Mouse (Mus musculus) CH12.LX (cell line): ENCODE results near the gene Osgin1. TPM values are rescaled to one million over a fixed set of nuclear protein-coding genes. Genes with fewer than 3 reads are reported as not detected.

Experiments used
- DNase-seq: peaks from one replicate; pipeline ENCODE4 v3.0.0-alpha.2; 2013; ENCODE audit errors: extremely low read depth
- H3K27ac ChIP-seq: 2 replicates; pipeline ENCODE4 v1.5.1; 2012; ENCODE audit warnings: low read depth, mild to moderate bottlenecking, control low read depth, moderate library complexity; ENCODE audit not compliant: insufficient read depth
- H3K27me3 ChIP-seq: replicated peaks from 2 replicates; pipeline ENCODE3; 2012; ENCODE audit warnings: inconsistent platforms
- H3K36me3 ChIP-seq, 2 experiments: replicated peaks in 1 of 2; 2 replicates each; pipeline versions ENCODE3 to v1.6.1; 2012; ENCODE audit warnings: inconsistent platforms in 1 of 2, low read length in 1 of 2, mild to moderate bottlenecking in 1 of 2, mixed read lengths in 1 of 2, moderate library complexity in 1 of 2; ENCODE audit not compliant: control insufficient read depth in 1 of 2, insufficient read depth in 1 of 2
- H3K4me1 ChIP-seq, 2 experiments: 2 replicates each; pipeline ENCODE4 v1.6.1; 2012; ENCODE audit warnings: inconsistent platforms in 1 of 2, moderate library complexity in 1 of 2; ENCODE audit not compliant: insufficient read depth in 2 of 2, control insufficient read depth in 1 of 2
- H3K4me2 ChIP-seq: 2 replicates; pipeline ENCODE4 v1.6.1; 2012; ENCODE audit warnings: low read depth, mild to moderate bottlenecking, control low read depth; ENCODE audit not compliant: poor library complexity, insufficient read depth, severe bottlenecking
- H3K4me3 ChIP-seq, 3 experiments: fragments of 150-350 bp in 1 of 3; sonication (generic) in 1 of 3; replicated peaks in 1 of 3; 2 replicates each; pipeline versions ENCODE3 to v1.5.1; 2011 to 2012; ENCODE audit warnings: low read depth in 2 of 3, low read length in 2 of 3, mild to moderate bottlenecking in 2 of 3, moderate library complexity in 2 of 3, control low read depth in 1 of 3, improper control_type of control experiment in 1 of 3, inconsistent platforms in 1 of 3, mixed read lengths in 1 of 3; ENCODE audit not compliant: poor library complexity in 1 of 3
- H3K79me2 ChIP-seq: replicated peaks from 2 replicates; pipeline ENCODE4 v1.6.1; 2012; ENCODE audit warnings: mild to moderate bottlenecking, moderate library complexity; ENCODE audit not compliant: control insufficient read depth, poor library complexity, insufficient read depth, severe bottlenecking; ENCODE audit errors: extremely low read depth
- H3K9ac ChIP-seq: 2 replicates; pipeline ENCODE4 v1.6.1; 2012; ENCODE audit warnings: low read depth, mild to moderate bottlenecking, control low read depth, moderate library complexity; ENCODE audit not compliant: insufficient read depth
- H3K9me3 ChIP-seq: replicated peaks from 2 replicates; pipeline ENCODE3; 2012; ENCODE audit warnings: low read length, inconsistent platforms, mixed read lengths
- BHLHE40 ChIP-seq: IDR thresholded peaks from 2 replicates; pipeline ENCODE4 v1.6.1; 2011; ENCODE audit warnings: mild to moderate bottlenecking, low read depth, low read length, improper control_type of control experiment
- JUN ChIP-seq: IDR thresholded peaks from 2 replicates; pipeline ENCODE4 v1.6.1; 2011; ENCODE audit warnings: low read depth, mild to moderate bottlenecking, low read length, improper control_type of control experiment, moderate library complexity; ENCODE audit not compliant: insufficient read depth
- KAT2A ChIP-seq: IDR thresholded peaks from 2 replicates; pipeline ENCODE4 v1.6.1; 2012; ENCODE audit warnings: low read length, improper control_type of control experiment, inconsistent platforms; ENCODE audit not compliant: insufficient replicate concordance
- MAFK ChIP-seq: IDR thresholded peaks from 2 replicates; pipeline ENCODE4 v1.6.1; 2011; ENCODE audit warnings: low read length, improper control_type of control experiment; ENCODE audit not compliant: insufficient replicate concordance
- MAX ChIP-seq: IDR thresholded peaks from 2 replicates; pipeline ENCODE4 v1.6.1; 2011; ENCODE audit warnings: low read length, improper control_type of control experiment
- MAZ ChIP-seq: IDR thresholded peaks from 2 replicates; pipeline ENCODE4 v1.6.1; 2012; ENCODE audit warnings: low read depth, mild to moderate bottlenecking, inconsistent platforms, low read length, improper control_type of control experiment, moderate library complexity
- MXI1 ChIP-seq: IDR thresholded peaks from 2 replicates; pipeline ENCODE4 v1.6.1; 2011; ENCODE audit warnings: mild to moderate bottlenecking, low read depth, low read length, improper control_type of control experiment
- NELFE ChIP-seq: IDR thresholded peaks from 2 replicates; pipeline ENCODE4 v1.6.1; 2011; ENCODE audit warnings: low read depth, low read length, improper control_type of control experiment
- NRF1 ChIP-seq: IDR thresholded peaks from 2 replicates; pipeline ENCODE4 v1.6.1; 2014; ENCODE audit warnings: low read depth, mild to moderate bottlenecking, inconsistent platforms, low read length, improper control_type of control experiment, moderate library complexity
- PAX5 ChIP-seq: IDR thresholded peaks from 2 replicates; pipeline ENCODE4 v1.6.1; 2012; ENCODE audit warnings: low read length, inconsistent platforms, mixed read lengths
- POLR2A ChIP-seq: IDR thresholded peaks from 2 replicates; pipeline ENCODE4 v1.6.1; 2011; ENCODE audit warnings: low read depth, mild to moderate bottlenecking, improper control_type of control experiment, low read length
- POLR2AphosphoS2 ChIP-seq: IDR thresholded peaks from 2 replicates; pipeline ENCODE4 v1.6.1; 2011; ENCODE audit warnings: low read depth, low read length, improper control_type of control experiment
- RAD21 ChIP-seq: IDR thresholded peaks from 2 replicates; pipeline ENCODE4 v1.6.1; 2011; ENCODE audit warnings: low read depth, mild to moderate bottlenecking, low read length, improper control_type of control experiment, moderate library complexity
- RCOR1 ChIP-seq: conservative IDR thresholded peaks from 2 replicates; pipeline ENCODE4 v1.6.1; 2012; ENCODE audit warnings: low read depth, mild to moderate bottlenecking, inconsistent platforms, low read length, improper control_type of control experiment
- SIN3A ChIP-seq: IDR thresholded peaks from 2 replicates; pipeline ENCODE4 v1.6.1; 2012; ENCODE audit warnings: low read length, improper control_type of control experiment, inconsistent platforms
- TBP ChIP-seq: conservative IDR thresholded peaks from 2 replicates; pipeline ENCODE4 v1.6.1; 2011; ENCODE audit warnings: low read depth, low read length, improper control_type of control experiment
- TCF12 ChIP-seq: IDR thresholded peaks from 2 replicates; pipeline ENCODE4 v1.6.1; 2014; ENCODE audit warnings: low read depth, mild to moderate bottlenecking, inconsistent platforms, low read length, improper control_type of control experiment
- ZMIZ1 ChIP-seq: IDR thresholded peaks from 2 replicates; pipeline ENCODE4 v1.6.1; 2012; ENCODE audit warnings: low read depth, mild to moderate bottlenecking, inconsistent platforms, low read length, improper control_type of control experiment
- dilution Hi-C: fragments of 300-500 bp; cut with MboI; formaldehyde crosslinking; loops from 2 replicates; pipeline ENCODE4 v1.14.3; 2020; ENCODE audit warnings: low sequenced_read_pairs; ENCODE audit not compliant: extremely low pct_unique_long_range_greater_than_20kb, extremely low pct_ligation_motif_present
- in situ Hi-C: fragments of 300-500 bp; cut with MboI; formaldehyde crosslinking; loops from 3 replicates; pipeline ENCODE4 v1.14.3; 2019; ENCODE audit warnings: low sequenced_read_pairs, low pct_ligation_motif_present, low pct_unique_long_range_greater_than_20kb, mixed read lengths
- polyA plus RNA-seq: library from polyadenylated mRNA; unstranded; fragments of >175 nt; gene quantifications from 2 replicates; pipeline ENCODE4 v1.2.1, GENCODE M21; 2012; ENCODE audit warnings: low read depth; ENCODE audit not compliant: insufficient read length
- total RNA-seq, 2 experiments: library from RNA; depleted of rRNA; stranded (reverse); fragments of 300-350 nt in 1 of 2; fragments of >200 nt in 1 of 2; gene quantifications; 2 replicates each; pipeline ENCODE4 v1.2.3; 2012 to 2014

The Osgin1 gene
- total and polyA plus RNA-seq, 3 experiments = 0.15 to 3.0 (median 0.47) TPM

- H3K4me3 ChIP-seq = no peak overlapping the region
- H3K27me3 ChIP-seq = no peaks in the 10 kb centered on the region
- dilution Hi-C loops = no loop called here
- no peak overlapping the region for H3K27ac ChIP-seq
- no peak for DNase-seq
- H3K9me3 ChIP-seq = no peaks in the 10 kb centered on the region
- H3K9ac ChIP-seq = no peak overlapping the region
- in situ Hi-C loops = loop anchor here (5.0 kb wide), 1 partner anchor 35 kb away; no protein-coding TSS in a partner anchor
- H3K4me1 ChIP-seq = peaks cover 0 to 12% of the 10 kb centered on the region in 2 experiments; a peak in 2 of 4 replicates
- TF ChIP-seq PAX5 (no peak), NELFE (no peak), BHLHE40 (no peak), MXI1 (no peak)
- H3K36me3 ChIP-seq = peaks cover 12 to 38% of the 10 kb centered on the region in 2 experiments
- no peak overlapping the region for H3K4me2 ChIP-seq
- no peaks in the 10 kb centered on the region for H3K79me2 ChIP-seq
Measured at GRCm38 (mm10) chr8:119446990-119447780, 13.3 kb downstream of the Osgin1 start.

GRCm38 (mm10) chr8:119447781-119448170 is 13.9 kb downstream of the Osgin1 start:
- Histone ChIP-seq H3K36me3 (peaks cover 12 to 32% of the 10 kb centered on the region in 2 experiments), H3K27ac (no peak overlapping the region), H3K9me3 (no peaks in the 10 kb centered on the region), H3K4me2 (no peak overlapping the region), H3K4me3 (no peak overlapping the region), H3K4me1 (peaks cover 0 to 12% of the 10 kb centered on the region in 2 experiments; a peak in 2 of 4 replicates), H3K9ac (no peak overlapping the region), H3K79me2 (no peaks in the 10 kb centered on the region), H3K27me3 (peaks cover 1% of the 10 kb centered on the region)
- DNase-seq = no peak
- TF ChIP-seq PAX5 (no peak), MXI1 (no peak), POLR2AphosphoS2 (no peak), RAD21 (no peak), MAZ (no peak), MAFK (no peak), POLR2A (no peak), JUN (no peak), MAX (no peak), ZMIZ1 (no peak), NELFE (no peak)
- in situ Hi-C loops (loop anchor here (5.0 kb wide), 1 partner anchor 35 kb away; no protein-coding TSS in a partner anchor), dilution Hi-C loops (no loop called here)

GRCm38 (mm10) chr8:119449627-119450026 is 15.7 kb downstream of the Osgin1 start:
- no peak for TF ChIP-seq KAT2A
- TF ChIP-seq TBP = no peak
- TF ChIP-seq MAZ = no peak
- TF ChIP-seq RCOR1 = no peak
- no peak for TF ChIP-seq NRF1
- no peak for TF ChIP-seq SIN3A
- TF ChIP-seq TCF12 = no peak
- no peak for TF ChIP-seq MAFK
- peaks cover 0 to 12% of the 10 kb centered on the region in 2 experiments; a peak in 2 of 4 replicates for H3K4me1 ChIP-seq
- no peak for DNase-seq
- in situ Hi-C loops (loop anchor here (5.0 kb wide), 2 partner anchors 37 to 43 kb away; no protein-coding TSS in a partner anchor), dilution Hi-C loops (no loop called here)
- H3K79me2 ChIP-seq = no peaks in the 10 kb centered on the region
- H3K4me3 ChIP-seq = no peak overlapping the region
- H3K27ac ChIP-seq = no peak overlapping the region
- H3K27me3 ChIP-seq = peaks cover 2% of the 10 kb centered on the region
- no peak overlapping the region for H3K9ac ChIP-seq
- H3K36me3 ChIP-seq = peaks cover 7 to 16% of the 10 kb centered on the region in 2 experiments
- no peaks in the 10 kb centered on the region for H3K9me3 ChIP-seq
- no peak overlapping the region for H3K4me2 ChIP-seq
